Mouse (Mus musculus): ENCODE measurements around the gene 1110065P20Rik. TPM values are rescaled to one million over a fixed set of nuclear protein-coding genes. Genes with fewer than 3 reads are reported as not detected.

Gene 1110065P20Rik
- polyA plus RNA-seq, 1 experiment: 1.2 TPM

DNA sequence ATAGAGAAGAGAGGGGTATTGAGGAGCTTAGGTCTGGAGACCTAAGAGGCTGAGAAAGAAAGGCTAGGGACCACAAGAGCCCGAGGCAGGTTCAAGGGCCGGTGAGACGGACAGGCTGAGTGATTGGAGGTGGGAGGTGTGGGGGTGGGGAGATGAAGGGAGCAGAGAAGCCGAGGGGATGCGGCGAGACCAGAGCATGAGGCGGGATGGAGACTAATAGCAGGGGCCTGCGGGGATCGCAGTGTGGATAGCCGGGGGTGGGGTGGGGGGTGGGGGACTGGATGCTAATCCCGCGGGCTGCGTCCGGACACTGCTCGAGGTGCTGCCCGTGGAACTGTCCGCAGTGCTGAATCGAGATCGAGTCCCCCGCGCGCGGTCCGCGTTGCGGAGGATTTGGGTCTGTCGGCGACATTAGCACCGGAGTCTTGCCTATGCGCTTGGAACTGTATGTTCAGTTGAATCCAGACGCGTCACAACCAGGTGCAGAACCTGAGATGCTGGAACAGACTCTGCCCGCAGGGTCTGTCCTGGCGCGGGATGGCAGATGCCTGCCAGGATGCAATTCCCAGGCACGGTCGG, 31.2 kb upstream of the 1110065P20Rik start:
- TF ChIP-seq GATA1 (IDR thresholded peaks at IDR 0.05; ENCODE audit: low read length): no peak
- no peak for TF ChIP-seq TAL1 (IDR thresholded peaks at IDR 0.05; ENCODE audit: low read length)
- Histone ChIP-seq H3K27me3 (ENCODE audit: control insufficient read depth) (peaks cover 67% of the 10 kb centered on the region), H3K4me1 (ENCODE audit: control insufficient read depth) (peaks cover 5% of the 10 kb centered on the region), H3K9me3 (ENCODE audit: control insufficient read depth, low read length) (peaks cover 6% of the 10 kb centered on the region), H3K4me3 (replicated peaks) (no peak overlapping the region), H3K36me3 (ENCODE audit: control insufficient read depth) (no peaks in the 10 kb centered on the region)

DNA sequence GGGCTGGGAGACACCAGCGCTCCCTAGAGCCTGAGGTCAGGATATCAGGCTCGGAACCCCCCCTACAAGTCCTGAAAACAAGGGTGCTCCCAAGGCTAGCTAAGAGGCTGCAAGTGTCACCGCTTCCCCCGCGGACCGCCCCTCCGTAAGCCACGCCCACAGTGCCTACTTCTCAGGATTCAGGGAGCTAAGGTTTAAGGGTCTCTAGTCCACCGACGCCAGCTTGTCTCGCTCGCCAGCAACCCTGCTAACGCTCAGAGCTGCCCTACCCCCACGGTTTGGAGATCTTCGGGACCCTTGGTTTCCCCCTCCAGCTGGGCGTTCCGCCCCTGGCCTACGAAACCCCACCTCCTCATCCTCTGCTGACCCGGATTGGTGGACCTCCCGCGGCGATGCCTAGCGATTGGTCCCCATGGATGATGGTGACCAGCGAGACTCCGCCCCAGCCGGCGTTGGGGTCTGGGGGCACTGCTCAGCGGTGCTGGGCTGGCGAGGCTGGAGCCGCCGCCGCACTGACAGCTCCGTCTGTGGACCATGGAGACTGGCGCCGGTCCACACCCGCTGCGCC, 30.4 kb upstream of the 1110065P20Rik start:
- Histone ChIP-seq H3K4me3 (replicated peaks) (no peak overlapping the region), H3K36me3 (ENCODE audit: control insufficient read depth) (no peaks in the 10 kb centered on the region), H3K9me3 (ENCODE audit: control insufficient read depth, low read length) (peaks cover 6% of the 10 kb centered on the region), H3K27me3 (ENCODE audit: control insufficient read depth) (peaks cover 67% of the 10 kb centered on the region), H3K4me1 (ENCODE audit: control insufficient read depth) (peaks cover 5% of the 10 kb centered on the region)
- TF ChIP-seq GATA1 (IDR thresholded peaks at IDR 0.05; ENCODE audit: low read length) (no peak), TAL1 (IDR thresholded peaks at IDR 0.05; ENCODE audit: low read length) (no peak)

DNA sequence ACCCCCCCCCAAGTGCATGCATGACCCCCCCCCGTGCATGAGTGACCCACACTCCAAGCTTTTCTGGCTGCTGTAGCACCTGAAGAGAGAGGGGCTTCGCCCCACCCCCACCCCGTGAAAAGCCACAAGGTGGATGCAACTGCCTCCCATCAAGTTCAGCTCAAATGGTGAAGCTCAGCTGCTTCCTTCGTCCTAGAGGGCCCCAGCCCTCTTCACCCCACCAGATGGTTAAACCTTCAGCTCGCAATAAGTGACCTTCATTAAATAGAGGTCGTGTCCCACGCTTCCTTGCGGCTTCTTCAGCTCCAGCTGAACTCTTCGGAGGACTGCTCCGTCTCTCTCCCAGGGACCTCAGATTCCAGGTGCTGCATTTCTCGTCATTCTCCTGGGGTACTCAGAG, 29.6 kb upstream of the 1110065P20Rik start, which contains the start of gene Epha10:
TSS of gene Epha10 (plus strand) at position 301 of the 400 bp plus-strand sequence.
- H3K4me3 ChIP-seq (replicated peaks): no peak within 1 kb of the TSS
- no peaks in the 10 kb centered on the region for H3K36me3 ChIP-seq (ENCODE audit: control insufficient read depth)
- TF ChIP-seq GATA1 (IDR thresholded peaks at IDR 0.05; ENCODE audit: low read length) (no peak), TAL1 (IDR thresholded peaks at IDR 0.05; ENCODE audit: low read length) (no peak)
- H3K9me3 ChIP-seq (ENCODE audit: control insufficient read depth, low read length): peaks cover 6% of the 10 kb centered on the region
- peaks cover 62% of the 10 kb centered on the region for H3K27me3 ChIP-seq (ENCODE audit: control insufficient read depth)
- H3K4me1 ChIP-seq (ENCODE audit: control insufficient read depth): peaks cover 5% of the 10 kb centered on the region

DNA sequence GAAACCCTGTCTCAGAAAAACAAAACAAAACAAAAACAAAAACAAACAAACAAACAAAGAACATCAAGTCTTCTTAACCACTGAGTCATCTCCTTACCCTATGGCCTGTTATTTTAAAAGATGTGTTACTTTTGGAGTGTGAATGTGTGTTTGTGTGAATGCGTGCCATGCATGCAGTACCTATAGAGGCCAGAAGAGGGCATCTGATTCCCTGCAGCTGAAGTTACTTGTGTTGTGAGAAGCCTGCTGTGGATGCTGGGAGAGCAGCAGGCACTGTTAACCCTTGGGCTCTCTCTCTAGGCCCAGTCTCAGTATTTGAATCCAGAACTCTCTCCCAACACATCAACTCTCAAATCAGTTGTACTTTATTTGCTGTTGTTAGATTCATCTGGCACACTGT, 21.7 kb upstream of the 1110065P20Rik start:
- TF ChIP-seq GATA1 (IDR thresholded peaks at IDR 0.05; ENCODE audit: low read length) (no peak), TAL1 (IDR thresholded peaks at IDR 0.05; ENCODE audit: low read length) (no peak)
- H3K4me1 ChIP-seq (ENCODE audit: control insufficient read depth): no peaks in the 10 kb centered on the region
- H3K4me3 ChIP-seq (replicated peaks): no peak overlapping the region
- H3K36me3 ChIP-seq (ENCODE audit: control insufficient read depth): no peaks in the 10 kb centered on the region
- H3K27me3 ChIP-seq (ENCODE audit: control insufficient read depth): no peaks in the 10 kb centered on the region
- H3K9me3 ChIP-seq (ENCODE audit: control insufficient read depth, low read length): peaks cover 13% of the 10 kb centered on the region

DNA sequence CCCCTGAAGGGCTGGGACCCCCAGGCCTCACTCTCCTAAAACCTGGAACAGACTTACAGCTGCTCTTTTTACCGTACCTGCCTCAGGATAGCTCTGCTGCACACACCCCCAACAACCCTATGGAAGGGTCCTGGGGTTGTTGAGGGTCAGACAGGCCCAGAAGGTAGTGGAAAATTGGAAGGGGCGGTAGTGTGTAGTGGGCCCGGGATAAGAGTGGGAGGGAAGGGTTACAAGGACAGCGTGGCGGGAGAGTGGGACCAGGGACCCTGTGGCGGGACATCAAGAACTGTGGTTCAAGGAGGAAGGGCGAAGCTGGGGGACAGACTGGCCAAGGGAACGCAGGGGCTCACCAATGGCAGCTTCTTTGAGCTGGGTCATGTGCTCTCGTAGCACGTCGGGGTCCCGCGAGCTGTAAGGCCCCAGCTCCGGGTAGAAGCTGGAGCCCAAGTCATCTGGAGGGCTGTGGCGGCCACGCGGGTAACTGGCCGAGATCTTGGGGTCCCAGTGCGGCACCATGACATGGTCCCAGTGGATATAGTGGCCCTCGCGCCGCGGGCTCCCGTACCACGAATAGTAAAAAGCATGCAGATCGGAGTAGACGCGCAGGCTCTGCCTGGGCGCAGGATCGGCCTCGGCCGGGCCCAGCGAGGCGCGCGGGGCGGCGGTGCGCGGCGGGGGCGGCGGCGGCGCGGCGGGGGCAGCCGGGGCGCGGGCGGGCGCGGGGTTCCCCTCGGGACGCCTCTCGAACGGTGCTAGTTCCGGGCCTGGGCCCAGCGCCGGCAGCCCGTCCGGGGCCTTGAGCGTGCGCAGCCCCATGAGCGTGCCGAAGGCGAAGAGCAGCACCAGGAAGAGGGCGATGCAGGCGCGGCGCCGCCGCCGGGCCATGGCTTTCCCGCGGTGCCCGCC, 10.5 kb upstream of the 1110065P20Rik start, which contains the start of gene Maneal:
TSS of gene Maneal (minus strand) at position 889 of the 906 bp plus-strand sequence.
- Histone ChIP-seq H3K36me3 (ENCODE audit: control insufficient read depth) (peaks cover 9% of the 10 kb centered on the region), H3K4me1 (ENCODE audit: control insufficient read depth) (peaks cover 2% of the 10 kb centered on the region; the same call in 1 of the 2 replicates), H3K4me3 (replicated peaks) (no peak within 1 kb of the TSS), H3K9me3 (ENCODE audit: control insufficient read depth, low read length) (no peaks in the 10 kb centered on the region), H3K27me3 (ENCODE audit: control insufficient read depth) (peaks cover 45% of the 10 kb centered on the region)
- no peak for TF ChIP-seq TAL1 (IDR thresholded peaks at IDR 0.05; ENCODE audit: low read length)
- no peak for TF ChIP-seq GATA1 (IDR thresholded peaks at IDR 0.05; ENCODE audit: low read length)

DNA sequence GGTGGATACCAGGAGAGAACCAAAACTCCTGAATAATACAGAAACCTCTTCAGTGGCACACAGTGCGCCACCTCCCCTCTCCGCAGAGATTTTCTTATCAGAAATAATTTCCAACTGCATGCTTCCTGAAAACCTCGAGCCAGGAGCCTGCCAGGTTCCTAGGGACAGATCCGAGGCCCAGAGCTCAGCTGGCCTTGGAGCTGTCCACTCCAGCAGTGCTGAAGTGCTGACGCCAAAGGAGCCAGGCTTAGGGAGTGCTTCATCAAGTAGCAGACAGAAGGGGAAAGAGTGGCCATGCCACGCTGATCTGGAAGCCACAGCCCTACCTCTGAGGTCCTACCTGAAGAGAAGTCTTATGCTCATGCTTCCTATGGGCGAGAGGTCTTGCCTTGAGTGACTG, 9.4 kb upstream of the 1110065P20Rik start:
- Histone ChIP-seq H3K27me3 (ENCODE audit: control insufficient read depth) (peaks cover 45% of the 10 kb centered on the region), H3K36me3 (ENCODE audit: control insufficient read depth) (peaks cover 20% of the 10 kb centered on the region), H3K4me3 (replicated peaks) (no peak overlapping the region), H3K9me3 (ENCODE audit: control insufficient read depth, low read length) (no peaks in the 10 kb centered on the region), H3K4me1 (ENCODE audit: control insufficient read depth) (peaks cover 2% of the 10 kb centered on the region; the same call in 1 of the 2 replicates)
- TF ChIP-seq GATA1 (IDR thresholded peaks at IDR 0.05; ENCODE audit: low read length) (no peak), TAL1 (IDR thresholded peaks at IDR 0.05; ENCODE audit: low read length) (no peak)

DNA sequence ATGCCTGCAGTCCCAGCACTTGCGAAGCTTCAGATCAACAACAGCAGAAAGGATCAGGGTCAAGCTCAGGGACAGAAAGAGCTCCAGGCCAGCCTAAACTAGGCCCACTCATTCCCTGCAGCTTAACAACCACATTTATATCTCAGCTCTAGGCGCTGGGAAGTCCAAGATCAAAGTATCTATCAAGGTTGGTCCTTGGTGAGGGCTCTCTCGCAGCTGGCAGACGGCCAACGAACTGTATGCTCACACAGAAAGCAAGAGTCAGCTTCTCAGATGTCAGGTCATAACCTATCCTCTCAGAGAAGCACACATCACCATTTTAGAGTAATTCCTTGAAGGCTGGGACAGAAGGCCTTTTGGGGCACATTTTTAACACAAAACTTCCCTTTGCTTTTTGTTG, 7.4 kb upstream of the 1110065P20Rik start:
- TF ChIP-seq GATA1 (IDR thresholded peaks at IDR 0.05; ENCODE audit: low read length) (no peak), TAL1 (IDR thresholded peaks at IDR 0.05; ENCODE audit: low read length) (no peak)
- no peaks in the 10 kb centered on the region for H3K9me3 ChIP-seq (ENCODE audit: control insufficient read depth, low read length)
- peaks cover 2% of the 10 kb centered on the region; the same call in 1 of the 2 replicates for H3K4me1 ChIP-seq (ENCODE audit: control insufficient read depth)
- H3K4me3 ChIP-seq (replicated peaks): no peak overlapping the region
- peaks cover 40% of the 10 kb centered on the region for H3K36me3 ChIP-seq (ENCODE audit: control insufficient read depth)
- H3K27me3 ChIP-seq (ENCODE audit: control insufficient read depth): peaks cover 35% of the 10 kb centered on the region

DNA sequence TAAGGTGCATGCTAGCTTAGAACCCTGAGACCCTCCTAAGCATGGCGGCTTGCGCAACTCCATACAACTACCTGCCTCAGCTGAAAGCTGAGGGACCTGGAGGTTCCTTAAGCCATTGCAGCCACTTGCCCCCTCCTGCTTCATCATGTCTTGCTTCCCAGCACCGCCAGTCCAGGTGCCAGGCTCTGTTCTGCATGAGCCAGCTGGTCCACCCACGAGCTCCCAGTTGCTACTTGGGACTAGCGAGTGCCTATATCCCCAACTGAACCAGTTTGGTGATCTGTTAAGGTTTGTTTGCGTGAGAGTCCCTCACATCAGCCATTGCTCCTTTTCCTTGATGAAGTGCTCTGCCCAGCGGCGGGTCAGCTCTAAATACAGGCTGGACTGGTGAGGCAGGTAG, 5.3 kb upstream of the 1110065P20Rik start:
- peaks cover 55% of the 10 kb centered on the region for H3K36me3 ChIP-seq (ENCODE audit: control insufficient read depth)
- no peak for TF ChIP-seq TAL1 (IDR thresholded peaks at IDR 0.05; ENCODE audit: low read length)
- no peak for TF ChIP-seq GATA1 (IDR thresholded peaks at IDR 0.05; ENCODE audit: low read length)
- H3K4me3 ChIP-seq (replicated peaks): no peak overlapping the region
- H3K27me3 ChIP-seq (ENCODE audit: control insufficient read depth): peaks cover 14% of the 10 kb centered on the region
- no peaks in the 10 kb centered on the region for H3K9me3 ChIP-seq (ENCODE audit: control insufficient read depth, low read length)
- peaks cover 14% of the 10 kb centered on the region for H3K4me1 ChIP-seq (ENCODE audit: control insufficient read depth)
